Mouse (Mus musculus) spleen, adult 12 weeks (tissue): ENCODE results near the gene Frmd8.

Source experiments
- DNase-seq: peaks from one replicate; pipeline ENCODE4 v3.0.0; 2022; ENCODE audit warnings: low spot score

The Frmd8 gene

DNA sequence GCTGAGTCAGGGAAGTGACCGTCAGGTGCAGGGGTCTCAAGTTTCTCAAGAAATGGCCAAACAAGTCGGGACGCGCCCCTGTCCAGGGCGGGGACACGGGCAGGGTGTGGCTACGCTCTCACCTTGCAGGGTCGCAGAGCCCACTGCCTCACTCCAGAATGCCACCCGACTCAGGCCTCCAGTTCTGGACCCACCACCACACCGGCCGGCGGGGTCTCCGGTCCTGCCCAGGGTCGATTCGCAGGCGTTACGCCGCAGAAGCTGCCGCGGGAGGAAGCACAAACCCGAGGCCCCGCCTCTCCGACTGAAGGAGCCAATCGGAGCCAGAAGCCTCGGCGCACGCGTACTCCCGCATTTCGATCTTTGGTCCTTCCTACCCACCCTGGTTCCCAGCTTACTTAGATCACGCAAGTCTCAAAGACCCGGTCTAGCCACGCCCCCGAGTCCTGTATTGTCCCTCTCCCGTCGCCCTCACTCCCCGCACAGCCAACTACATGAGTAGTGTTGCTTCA is at the start of gene Frmd8:
TSS of gene Frmd8 (minus strand) at position 306 of the 512 bp plus-strand sequence.
- peak; percentile 81 for DNase-seq

DNA sequence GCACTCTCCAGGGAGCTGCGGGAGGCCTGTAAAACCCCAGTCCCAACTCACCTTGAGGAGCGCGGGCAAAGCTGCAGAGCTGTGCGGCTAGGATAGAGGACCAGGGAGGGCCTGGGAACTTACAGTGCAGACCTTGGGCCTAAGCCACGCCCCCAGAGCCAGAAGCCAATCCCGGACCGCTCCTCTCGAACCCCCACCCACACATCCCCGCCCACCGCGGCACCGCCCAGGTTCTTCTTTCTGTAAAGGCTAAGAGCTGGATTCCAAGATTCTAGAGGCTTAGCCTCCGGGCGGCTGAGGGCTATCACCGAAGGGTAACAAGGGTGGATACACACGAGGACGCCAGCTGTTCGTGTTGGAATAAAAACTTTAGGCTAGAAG is 49.6 kb upstream of the Frmd8 start, which contains the start of gene Cdc42ep2:
TSS of gene Cdc42ep2 (minus strand) at position 104 of the 381 bp plus-strand sequence.
- DNase-seq, result peak; percentile 92

DNA sequence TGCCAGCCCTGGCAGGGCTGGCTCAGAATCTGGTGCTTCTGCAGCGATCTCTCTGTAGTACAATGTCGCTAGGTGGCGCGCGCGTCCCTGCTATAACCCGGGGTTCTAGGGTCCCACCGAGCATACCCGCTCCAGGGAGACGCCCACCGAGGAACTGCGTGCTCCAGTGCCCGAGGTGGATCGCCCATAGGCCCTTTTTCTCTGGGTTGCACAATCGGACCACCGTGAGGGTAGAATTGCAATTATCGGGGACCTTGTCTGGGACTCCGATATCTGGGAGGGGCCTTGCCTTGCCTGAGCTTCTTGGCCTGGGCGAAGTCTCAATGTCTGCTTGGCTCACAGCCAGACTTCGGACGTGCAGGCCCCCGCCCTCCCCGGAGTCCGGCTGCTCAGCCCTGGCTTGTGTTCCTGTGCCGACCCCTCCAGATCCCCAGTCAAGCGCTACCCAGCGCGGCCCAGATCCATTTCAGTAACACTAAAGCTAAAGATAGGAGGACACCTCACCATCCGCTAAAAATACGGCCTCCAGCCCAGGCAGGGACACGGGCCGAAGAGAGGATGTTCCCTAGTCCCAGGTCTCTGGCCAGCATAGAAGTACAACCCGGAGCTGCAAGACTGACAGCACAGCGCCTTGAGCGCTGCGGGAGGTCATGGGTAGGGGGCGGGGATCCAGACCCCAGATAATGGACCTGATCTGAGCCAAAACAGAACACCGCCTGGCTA is 49.1 kb upstream of the Frmd8 start:
- DNase-seq, result peak; percentile 81

DNA sequence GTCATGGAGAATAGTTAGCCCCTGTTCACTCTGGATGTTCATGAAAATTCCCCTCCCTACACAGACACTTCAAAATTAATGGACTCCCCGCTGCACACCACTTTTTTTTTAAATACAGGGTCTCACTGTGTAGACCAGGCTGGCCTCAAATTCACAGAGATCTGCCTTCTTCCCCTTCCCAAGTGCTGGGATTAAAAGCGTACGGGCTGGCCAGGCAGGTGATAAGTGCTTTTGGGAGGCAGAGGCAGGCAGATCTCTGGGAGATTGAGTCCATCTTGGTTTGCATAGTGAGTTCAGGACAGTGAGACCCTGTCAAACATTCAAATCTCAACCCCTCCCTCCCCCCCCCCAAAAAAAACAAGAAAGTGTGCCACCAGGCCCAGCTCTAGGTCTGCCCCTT is 47.9 kb upstream of the Frmd8 start:
- DNase-seq, result no peak

DNA sequence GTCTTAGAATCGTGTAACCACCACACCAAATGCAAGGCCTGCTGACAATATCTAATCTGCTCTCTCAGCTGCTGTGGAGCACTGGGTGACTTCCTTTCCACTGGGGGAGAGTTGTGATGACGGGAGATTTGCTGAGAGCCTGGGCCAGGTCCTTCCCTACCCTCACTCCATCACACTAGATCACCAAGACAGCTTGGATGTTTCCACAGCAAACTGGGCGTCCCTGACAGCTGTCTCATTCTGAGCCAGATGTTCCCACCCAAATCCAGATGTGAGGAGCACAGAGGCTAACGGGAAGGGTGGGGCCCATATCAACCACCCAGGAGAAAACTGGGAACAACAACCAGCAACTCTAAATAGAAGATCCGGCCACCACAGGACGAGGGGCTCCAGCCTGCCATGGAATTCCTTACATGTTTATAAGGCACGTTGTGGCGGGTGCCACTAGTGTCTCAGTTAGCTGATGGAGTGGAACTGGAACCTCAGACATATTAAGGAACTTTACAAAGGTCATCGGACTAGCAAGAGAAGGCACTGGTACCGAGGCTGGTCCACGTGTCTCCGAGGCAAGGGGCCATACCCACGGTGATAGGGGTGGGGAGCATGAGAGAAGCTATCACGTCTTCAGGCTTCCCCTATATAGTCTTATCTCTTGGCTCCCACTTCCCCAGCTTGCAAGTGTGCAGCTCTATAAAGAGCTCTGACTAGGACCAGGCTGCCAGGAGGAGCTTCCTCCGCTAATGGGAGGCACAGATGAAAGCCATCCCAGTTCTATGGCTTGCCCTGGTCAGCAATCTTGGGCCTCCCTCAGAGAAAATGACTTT is 47.3 kb upstream of the Frmd8 start:
- DNase-seq, result peak; percentile 34

DNA sequence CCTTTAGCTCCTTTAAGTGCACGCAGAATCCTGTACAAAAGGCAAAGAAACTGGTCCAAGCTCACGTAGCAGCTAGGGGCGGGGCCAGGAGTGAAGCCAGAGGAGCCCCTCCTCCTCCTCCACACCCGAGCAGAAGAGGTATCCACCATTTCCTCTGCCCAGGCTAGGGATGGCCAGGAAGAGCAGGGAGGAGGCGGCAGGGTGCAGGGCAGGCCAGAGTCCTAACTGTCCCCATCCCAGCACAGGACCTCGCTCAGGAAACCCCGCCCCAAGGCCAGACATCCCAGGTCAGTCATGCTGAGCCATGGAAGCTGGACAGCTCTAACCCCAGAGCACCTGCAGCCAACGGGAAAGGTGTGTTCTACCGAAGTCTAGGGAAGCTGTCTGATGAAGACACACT is 46.6 kb upstream of the Frmd8 start:
- DNase-seq, result no peak

DNA sequence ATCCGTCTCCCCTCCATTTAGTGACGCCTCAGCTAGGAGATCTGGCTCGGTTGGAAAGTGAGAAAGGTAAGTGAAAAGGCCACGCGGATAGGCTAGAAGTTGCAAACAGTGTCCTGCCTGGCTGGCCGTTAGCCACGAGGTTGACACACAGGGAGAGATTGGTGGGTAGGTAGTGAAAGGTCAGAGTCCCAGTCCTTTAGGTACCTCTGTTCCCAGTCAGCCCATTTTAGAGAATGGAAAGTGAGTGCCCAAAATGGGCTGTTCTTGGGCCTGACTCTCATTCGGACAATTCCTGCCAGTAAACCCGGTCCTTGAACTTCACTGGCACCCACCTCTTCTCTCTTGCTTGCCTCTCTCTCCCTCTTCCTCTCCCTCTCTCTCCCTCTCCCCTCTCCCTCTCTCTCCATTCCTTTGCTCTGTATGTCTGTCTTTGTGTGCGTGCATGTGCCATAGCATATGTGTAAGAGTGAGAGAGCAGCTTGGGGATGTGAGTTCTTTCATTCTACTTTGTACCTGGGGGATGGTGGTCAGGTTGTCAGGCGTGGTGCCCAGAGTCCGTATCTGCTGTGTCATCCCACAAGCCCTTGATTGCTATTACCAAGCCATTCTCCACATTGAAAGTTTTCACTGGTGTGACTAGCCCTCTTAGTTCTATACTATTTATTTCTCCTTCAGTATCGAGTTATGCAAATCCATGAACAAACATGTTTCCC is 38.1 kb upstream of the Frmd8 start, which contains the start of gene Dpf2:
TSS of gene Dpf2 (minus strand) at position 4 of the 713 bp plus-strand sequence.
- peak; percentile 22 for DNase-seq

DNA sequence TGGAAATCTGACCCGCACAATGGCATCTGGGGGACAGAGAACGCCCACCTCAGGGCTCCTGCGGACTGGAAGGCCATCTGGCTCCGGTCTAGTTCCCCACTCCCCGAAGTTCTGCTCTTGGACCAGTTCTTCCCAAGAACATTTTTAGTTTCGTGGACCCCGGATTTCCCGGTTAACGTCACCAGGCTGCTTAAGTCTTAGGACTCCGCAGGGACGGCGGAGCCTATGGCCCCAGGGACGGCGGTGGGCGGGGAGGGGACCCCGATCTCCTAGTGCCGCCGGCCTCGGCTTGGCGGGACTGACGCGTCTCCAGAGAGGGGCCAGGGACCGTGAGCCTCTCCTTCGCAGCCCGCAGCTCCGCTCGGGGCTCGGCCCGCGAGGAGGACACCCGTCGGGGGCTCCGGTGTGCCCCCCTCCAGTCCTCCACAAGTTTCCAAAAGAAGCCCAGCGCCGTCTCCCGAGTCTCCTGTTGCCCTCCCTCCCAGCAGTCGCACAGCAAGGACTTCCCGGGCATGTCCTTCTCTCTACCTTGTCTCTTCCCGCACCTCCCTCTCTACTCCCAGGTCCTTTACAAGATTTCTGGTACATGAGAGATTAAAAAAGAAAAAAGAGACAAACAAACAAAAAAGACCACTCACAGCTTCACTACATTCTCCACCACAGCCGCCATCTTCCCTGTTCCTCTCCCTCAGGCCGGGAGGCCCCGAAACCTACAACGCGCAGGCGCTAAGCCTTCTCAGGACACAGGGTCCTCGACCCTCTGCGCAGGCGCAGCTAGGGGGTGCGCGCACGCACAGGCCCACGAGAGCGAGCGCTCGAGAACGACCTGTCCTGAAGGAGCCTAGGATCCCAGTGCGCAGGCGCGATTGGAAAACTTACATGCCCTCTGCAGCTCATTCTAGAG is 37.3 kb upstream of the Frmd8 start:
- peak; percentile 98 for DNase-seq

DNA sequence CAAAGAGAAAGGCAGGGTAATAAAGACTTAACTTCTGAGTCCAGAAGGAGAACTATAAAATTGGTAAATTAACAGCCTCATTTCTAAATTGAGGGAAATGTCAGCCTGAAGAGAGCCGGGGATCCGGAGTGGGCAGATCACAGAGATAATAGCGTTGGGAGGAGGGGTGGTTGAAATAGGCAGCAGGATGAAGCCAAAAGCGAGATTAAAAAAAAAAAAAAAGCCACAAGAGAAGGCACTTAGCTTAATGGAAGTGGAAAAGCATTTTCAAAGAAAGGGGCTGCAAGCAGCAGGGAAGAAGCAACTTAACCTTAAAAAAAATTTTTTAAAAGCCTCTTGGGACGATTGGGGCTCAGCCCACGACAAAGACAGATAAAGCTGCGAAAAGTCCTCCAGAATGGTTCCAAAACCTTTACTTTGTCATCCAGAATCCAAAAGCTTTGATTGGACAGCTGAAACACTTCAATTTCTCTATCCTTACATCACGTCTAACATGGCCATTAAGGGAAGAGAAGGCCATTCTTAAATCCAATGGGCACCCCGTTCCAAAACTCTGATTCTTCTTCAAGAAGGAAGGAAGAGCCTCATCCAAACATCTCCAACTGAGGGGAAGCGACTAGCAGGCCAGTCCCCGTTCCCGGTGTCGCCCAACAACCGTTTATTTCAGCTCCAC is 36.5 kb upstream of the Frmd8 start:
- no peak for DNase-seq

DNA sequence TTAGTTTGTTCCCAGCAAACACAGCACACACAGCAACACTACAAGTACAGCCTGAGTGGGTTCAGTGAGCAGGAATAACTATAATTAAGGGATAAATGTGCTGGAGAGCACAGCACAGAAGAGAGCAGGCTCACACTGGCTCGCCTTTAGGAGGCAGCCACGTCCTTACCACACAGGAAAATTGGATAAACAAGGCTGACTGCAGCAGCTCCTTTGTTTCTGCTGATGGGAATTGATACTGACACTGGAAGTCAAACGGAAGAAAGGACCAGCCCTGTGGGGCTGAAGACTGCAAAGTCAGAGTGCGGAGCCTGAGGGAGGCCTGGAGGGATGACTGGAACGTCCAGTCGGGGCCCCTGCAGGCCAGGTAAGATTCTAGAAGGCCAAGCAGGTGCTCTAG is 35.1 kb upstream of the Frmd8 start:
- no peak for DNase-seq

DNA sequence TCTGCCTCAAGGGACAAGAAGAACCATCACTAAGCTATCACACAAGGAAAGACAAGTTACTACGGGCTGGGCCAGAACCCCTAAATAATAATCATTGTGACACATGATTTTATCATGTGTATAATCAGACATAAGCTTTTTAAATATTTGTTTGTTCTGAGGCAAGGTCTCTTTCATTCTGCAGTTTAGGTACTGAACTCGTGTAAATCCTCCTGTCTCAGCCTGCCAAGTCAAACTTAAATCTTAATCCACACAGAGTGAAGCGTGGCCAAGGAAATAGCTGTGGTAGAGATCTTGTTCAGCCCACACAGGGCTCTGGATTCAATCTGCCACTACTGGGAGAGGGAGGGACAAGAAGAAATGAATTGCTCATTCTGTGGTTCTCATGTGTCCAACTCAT is 32.2 kb upstream of the Frmd8 start:
- no peak for DNase-seq

DNA sequence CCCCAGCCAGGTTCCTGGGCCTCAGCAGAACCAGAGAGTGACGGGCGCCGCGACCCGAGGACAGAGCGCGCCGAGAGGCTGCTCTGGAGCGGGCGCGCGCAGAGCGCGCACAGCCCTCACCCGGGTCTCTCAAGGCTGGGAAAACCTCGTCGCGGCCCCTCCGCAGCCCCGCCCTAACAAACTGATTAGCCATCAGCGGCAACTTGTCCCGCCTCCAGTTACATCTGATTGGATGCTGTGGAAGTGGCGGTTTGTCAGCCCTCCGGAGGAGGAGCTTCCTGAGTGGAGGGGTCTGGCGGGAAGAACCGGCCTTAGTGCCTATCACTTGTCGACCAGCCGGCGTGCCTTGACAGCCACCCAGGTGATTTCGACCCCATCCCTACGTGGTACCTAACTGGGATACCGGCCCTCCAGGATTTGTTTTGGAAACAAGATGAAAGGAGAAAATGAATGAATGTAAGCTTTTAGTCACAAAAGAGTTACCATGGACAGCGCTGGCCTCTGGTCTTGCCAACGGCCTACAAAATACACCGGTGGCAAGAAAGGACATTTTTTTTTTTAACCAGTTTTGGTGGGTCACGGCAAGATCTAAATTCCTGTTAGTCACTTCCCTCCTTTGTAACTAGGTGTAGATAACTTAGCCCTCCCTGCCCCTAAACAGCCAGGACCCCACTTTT is 19.1 kb upstream of the Frmd8 start, which contains the start of gene Tigd3:
TSS of gene Tigd3 (minus strand) at position 148 of the 677 bp plus-strand sequence.
- DNase-seq, result peak; percentile 86

DNA sequence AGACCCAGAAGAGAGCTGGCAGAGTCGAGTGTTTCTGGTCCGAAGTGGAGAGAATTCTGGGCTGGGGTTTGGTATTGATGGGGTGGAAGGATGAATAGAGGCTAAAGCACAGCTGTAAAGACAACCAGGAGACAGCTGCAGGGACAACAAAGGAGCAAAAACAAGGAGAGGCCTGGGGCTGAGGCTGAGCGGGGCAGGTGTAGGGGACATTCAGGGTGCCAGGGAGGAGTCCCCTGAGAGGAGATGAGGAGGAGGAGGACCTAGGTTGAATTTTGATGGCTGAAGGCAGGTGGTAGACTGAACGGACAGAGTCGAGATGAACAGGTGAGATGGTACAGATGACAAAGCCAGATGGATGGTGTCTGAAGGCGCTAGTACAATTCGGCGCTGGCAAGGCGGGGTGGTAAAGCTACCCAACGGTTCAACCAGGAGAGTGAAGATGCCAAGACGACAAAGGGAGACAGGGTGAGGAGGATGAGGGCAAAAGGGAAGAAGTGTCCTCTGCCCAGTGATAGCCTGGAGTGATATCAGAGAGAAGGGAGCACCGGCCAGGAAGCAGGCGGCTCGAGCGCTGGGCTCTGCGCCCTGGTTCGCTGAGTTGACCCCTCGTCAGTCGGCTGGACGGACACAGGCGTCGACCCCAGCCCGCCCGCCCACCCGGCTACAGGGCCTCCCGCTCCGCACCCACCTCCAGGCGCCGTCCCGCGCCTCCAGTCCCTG is 18.4 kb upstream of the Frmd8 start:
- DNase-seq, result no peak

DNA sequence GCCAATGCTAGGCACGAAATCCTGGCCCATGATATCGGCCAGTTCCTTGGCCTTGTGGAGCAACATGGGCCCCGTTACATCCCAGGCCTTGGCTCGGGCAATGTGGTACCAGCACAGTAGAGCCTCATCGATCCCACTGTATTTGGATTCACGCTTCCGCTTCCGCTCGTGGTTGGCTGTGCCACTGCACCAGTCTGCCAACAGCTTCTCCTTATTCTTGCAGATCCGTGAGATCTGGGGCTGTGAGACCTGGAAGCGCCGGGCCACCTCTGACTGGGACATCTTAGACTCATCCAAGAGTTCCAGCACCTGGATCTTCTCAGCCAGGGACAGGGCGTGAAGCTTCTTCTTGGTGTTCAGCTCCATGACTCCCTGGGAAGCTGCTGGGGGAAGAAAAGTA is 17.7 kb upstream of the Frmd8 start:
- no peak for DNase-seq

DNA sequence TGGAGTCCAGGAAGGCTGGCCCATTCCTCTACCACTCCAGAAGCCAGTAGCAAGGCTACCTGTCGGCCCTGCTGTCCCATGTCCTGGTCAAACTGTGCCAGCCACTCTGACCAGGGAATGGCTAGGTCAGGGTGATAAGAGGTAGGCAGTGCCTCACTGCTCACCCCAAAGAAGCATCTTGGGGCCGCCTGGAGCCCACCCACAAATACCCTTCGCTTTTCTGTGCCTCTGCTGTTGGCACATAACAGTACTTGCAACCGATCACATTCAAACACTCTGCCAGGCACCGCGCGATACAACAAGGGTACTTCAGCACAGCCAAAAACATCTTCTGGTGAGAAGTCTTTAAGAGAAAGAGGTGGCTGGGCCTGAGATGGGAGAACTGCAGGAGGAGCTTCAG is 17.2 kb upstream of the Frmd8 start:
- DNase-seq, result no peak

DNA sequence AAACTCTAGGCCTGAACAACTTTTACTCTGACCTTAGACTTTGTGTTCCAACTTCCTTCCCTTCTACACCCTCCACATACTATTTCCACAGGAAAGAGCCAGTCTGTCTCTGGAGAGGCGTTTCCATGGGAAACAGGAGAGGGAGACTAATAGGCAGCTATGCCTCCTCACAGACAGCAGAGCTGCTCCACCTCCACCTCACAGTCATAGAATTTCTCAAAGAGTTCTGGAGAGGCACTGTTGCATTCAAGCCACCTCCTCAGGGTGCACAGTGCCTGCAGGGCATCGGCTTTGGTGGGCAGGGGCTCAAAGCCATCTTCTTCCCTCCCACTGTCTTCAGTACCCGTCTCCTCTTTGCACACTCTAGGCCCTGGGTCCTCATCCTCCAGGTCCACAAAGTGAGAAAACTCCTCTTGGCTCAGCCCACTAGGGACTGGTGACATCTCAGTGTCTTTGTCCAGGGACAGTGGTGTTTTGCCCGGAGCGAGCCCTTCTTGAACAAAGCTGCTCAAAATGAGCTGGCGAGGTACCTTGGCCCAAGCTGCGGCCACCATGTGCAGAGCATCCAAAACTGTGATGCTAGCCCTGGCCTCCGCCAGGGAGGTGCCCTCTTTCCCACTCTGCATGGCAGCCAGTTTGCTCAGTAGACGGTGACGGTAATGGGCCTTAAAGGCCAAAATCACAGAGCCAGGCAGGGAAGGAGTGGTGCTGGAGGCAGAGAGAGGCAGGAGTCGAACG is 16.6 kb upstream of the Frmd8 start:
- DNase-seq, result no peak

DNA sequence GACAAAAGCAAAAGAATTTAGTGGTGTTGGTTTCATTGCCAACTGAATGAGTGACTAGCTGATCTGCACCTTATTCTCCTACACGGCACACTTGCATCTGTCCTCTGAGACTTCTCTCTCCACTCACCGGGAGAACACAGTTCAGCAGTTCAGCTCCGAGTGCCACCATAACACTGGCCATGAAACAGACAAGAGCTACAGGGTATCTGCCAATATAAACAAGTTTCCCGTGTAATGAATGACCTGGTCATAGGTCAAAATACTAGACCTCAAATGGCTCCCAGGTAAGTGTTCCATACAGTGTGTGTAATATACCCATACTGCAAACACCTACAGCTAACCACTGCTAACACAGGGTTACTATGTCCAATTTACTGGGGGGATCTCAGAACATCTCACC is 14.1 kb upstream of the Frmd8 start:
- no peak for DNase-seq

DNA sequence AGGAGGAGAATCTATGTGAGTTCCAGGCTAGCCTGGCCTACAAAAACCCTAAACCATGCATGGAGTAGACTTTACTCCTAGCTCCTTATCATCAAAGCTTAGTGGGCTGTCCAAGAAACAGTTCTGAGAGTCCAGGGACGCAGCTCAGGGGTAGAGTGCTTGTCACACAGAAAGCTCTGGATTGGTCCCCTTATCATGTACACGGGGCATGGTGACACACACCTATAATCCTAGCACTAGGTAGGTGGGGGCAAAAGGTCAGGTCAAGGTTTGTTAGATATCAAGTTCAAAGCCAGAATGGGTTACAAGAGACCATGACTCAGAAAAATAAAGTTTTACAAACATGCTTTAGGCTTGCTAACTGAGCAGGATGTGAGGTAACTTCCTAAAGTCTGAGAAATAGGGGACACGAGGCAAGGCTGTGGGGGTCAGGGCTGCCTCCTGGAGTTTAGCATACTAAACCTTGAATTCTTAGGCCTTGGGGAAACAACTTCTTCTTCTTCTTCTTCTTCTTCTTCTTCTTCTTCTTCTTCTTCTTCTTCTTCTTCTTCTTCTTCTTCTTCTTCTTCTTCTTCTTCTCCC is 12.3 kb upstream of the Frmd8 start:
- DNase-seq, result no peak
